ENCODE assay signal across 8 mouse cellular contexts in genomic region chr7:29953513-29954401, GRCm38 (mm10). TPM values are rescaled to one million over a fixed set of nuclear protein-coding genes. Genes with fewer than 3 reads are reported as not detected.
DNase-seq lines count a peak whose midpoint lies in the region; ATAC-seq and TF ChIP-seq lines count a peak whose summit lies in the region.

Zfp74 (minus strand) TSS chr7:29954089.

- H3K9me3 ChIP-seq in kidney, embryonic 14.5 days (ENCODE audit: control insufficient read depth, low read length) = no peaks in the 10 kb centered on the region
- H3K9me3 ChIP-seq in limb, embryonic 15.5 days = no peaks in the 10 kb centered on the region

- H3K27ac ChIP-seq in bone marrow macrophage, adult 2 months (ENCODE audit: insufficient read depth, low read depth, low read length) = peak within 1 kb of the TSS; percentile 73
- H3K27ac ChIP-seq in embryonic fibroblast, embryonic 13.5 days (ENCODE audit: insufficient read depth, low read length) = peak within 1 kb of the TSS; percentile 95
- H3K27ac ChIP-seq in kidney, embryonic 14.5 days (ENCODE audit: low read depth, low read length) = peak within 1 kb of the TSS; percentile 90
- peak within 1 kb of the TSS; percentile 94 for H3K27ac ChIP-seq in limb, embryonic 15.5 days

- DNase-seq in A20 (ENCODE audit: low read depth, low spot score) = peak; percentile 92
- DNase-seq in heart, adult 9 months (ENCODE audit: low spot score in 2 of 2) = peak; percentile 72 to 80
- peak; percentile 20 to 45 for DNase-seq in monocyte, adult 2 months (ENCODE audit: low read depth in 1 of 2, low spot score in 2 of 2)
- peak; percentile 67 to 73 for DNase-seq in spleen, postnatal 36 days (ENCODE audit: low spot score in 2 of 2)

- TF ChIP-seq CTCF in bone marrow macrophage, adult 2 months (IDR thresholded peaks at IDR 0.05; ENCODE audit: low read depth, low read length) = no peak
- TF ChIP-seq CTCF in embryonic fibroblast, embryonic 13.5 days (IDR thresholded peaks at IDR 0.05; ENCODE audit: borderline replicate concordance, insufficient read depth, low read length) = no peak

- peak within 1 kb of the TSS; percentile 73 for H3K4me3 ChIP-seq in bone marrow macrophage, adult 2 months (ENCODE audit: insufficient read depth, low read length)
- peak within 1 kb of the TSS; percentile 54 for H3K4me3 ChIP-seq in embryonic fibroblast, embryonic 13.5 days (ENCODE audit: insufficient read depth, low read length)
- H3K4me3 ChIP-seq in kidney, embryonic 14.5 days (ENCODE audit: low read length) = peak within 1 kb of the TSS; percentile 77
- H3K4me3 ChIP-seq in limb, embryonic 15.5 days = peak within 1 kb of the TSS; percentile 62

- H3K27me3 ChIP-seq in kidney, embryonic 14.5 days (ENCODE audit: control insufficient read depth, insufficient read depth, low read length) = no peaks in the 10 kb centered on the region
- no peaks in the 10 kb centered on the region for H3K27me3 ChIP-seq in limb, embryonic 15.5 days

- peak within 1 kb of the TSS; percentile 59 for H3K4me2 ChIP-seq in kidney, embryonic 14.5 days (replicated peaks; ENCODE audit: low read depth, low read length)
- peak within 1 kb of the TSS; percentile 59 for H3K4me2 ChIP-seq in limb, embryonic 15.5 days

- ATAC-seq in kidney, embryonic 14.5 days (ENCODE audit: low FRiP score, low TSS enrichment) = peak; percentile 94
- ATAC-seq in limb, embryonic 15.5 days (ENCODE audit: insufficient number of reproducible peaks, low FRiP score, low TSS enrichment, low read depth) = peak; percentile 88

- H3K9ac ChIP-seq in kidney, embryonic 14.5 days (ENCODE audit: low read depth, low read length) = peak within 1 kb of the TSS; percentile 81
- H3K9ac ChIP-seq in limb, embryonic 15.5 days = peak within 1 kb of the TSS; percentile 69

- WGBS in kidney, embryonic 14.5 days = 1% methylated on average over 52 of the region's 52 CpGs
- under 1% methylated on average over 52 of the region's 52 CpGs for WGBS in limb, embryonic 15.5 days

- no peaks in the 10 kb centered on the region for H3K4me1 ChIP-seq in bone marrow macrophage, adult 2 months (ENCODE audit: control insufficient read depth, insufficient read depth, low read length)
- H3K4me1 ChIP-seq in embryonic fibroblast, embryonic 13.5 days (ENCODE audit: control insufficient read depth, insufficient read depth, low read length) = no peaks in the 10 kb centered on the region
- H3K4me1 ChIP-seq in kidney, embryonic 14.5 days (ENCODE audit: control insufficient read depth, insufficient read depth, low read length) = no peaks in the 10 kb centered on the region
- H3K4me1 ChIP-seq in limb, embryonic 15.5 days = 0 out of 2 replicates have a peak, but pooled peaks cover 11% of the 10 kb centered on the region

- H3K36me3 ChIP-seq in kidney, embryonic 14.5 days (ENCODE audit: control insufficient read depth, insufficient read depth, low read length) = peaks cover 15% of the 10 kb centered on the region
- peaks cover 18% of the 10 kb centered on the region for H3K36me3 ChIP-seq in limb, embryonic 15.5 days

- TF ChIP-seq POLR2A in bone marrow macrophage, adult 2 months (IDR thresholded peaks at IDR 0.05; ENCODE audit: borderline replicate concordance, low read depth, low read length) = no peak
- peak; percentile 66 for TF ChIP-seq POLR2A in embryonic fibroblast, embryonic 13.5 days (IDR thresholded peaks at IDR 0.05; ENCODE audit: low read depth, low read length)

RNA-seq across cellular contexts. Expression of gene Zfp74, which starts in this region (rescaled TPM):
- polyA plus RNA-seq in bone marrow macrophage, adult 2 months (2012; ENCODE audit: insufficient read depth, insufficient read length, missing spikeins) = 7.2 and 8.6 TPM in 2 replicates
- 8.0 and 11.9 TPM in 2 replicates for polyA plus RNA-seq in embryonic fibroblast, embryonic 13.5 days (2011; ENCODE audit: insufficient read length, low read depth, missing spikeins)
- polyA plus RNA-seq in kidney, embryonic 14.5 days (2014; fragmentation: Nextera tagmentation; extraction: Ambion mirVana) = 7.2 and 11.0 TPM in 2 replicates
- 11.5 and 11.6 TPM in 2 replicates for polyA plus RNA-seq in limb, embryonic 15.5 days (2015; fragmentation: Nextera tagmentation; extraction: Ambion mirVana)

Comparison
In these comparisons a context has a peak if more than half of its experiments do, and no peak if none do; other contexts are left out.
1. Peak in every context shown above with its lines: DNase-seq, ATAC-seq, H3K4me3 ChIP-seq and H3K27ac ChIP-seq.
2. DNase-seq: peak in every context shown above with its lines; median percentile 92 in A20; 76 in heart, adult 9 months; 70 in spleen, postnatal 36 days; 32 in monocyte, adult 2 months.